Mouse (Mus musculus): ENCODE results near the gene Mrtfa. TPM values are rescaled to one million over a fixed set of nuclear protein-coding genes. Genes with fewer than 3 reads are reported as not detected.
A peak's percentile ranks its signal among the peaks of the same experiment; 100 is the strongest.

The Mrtfa gene
- polyA plus RNA-seq, 1 experiment from 2014 or later: 34.0 TPM

- no peaks in the 10 kb centered on the region for H3K36me3 ChIP-seq (ENCODE audit: control insufficient read depth, insufficient read depth, low read length)
- H3K27ac ChIP-seq (replicated peaks; ENCODE audit: low read depth, low read length): no peak overlapping the region
- no peak overlapping the region for H3K9ac ChIP-seq (replicated peaks; ENCODE audit: low read length)
- no peak for DNase-seq
- H3K9me3 ChIP-seq (ENCODE audit: control insufficient read depth, low read length): no peaks in the 10 kb centered on the region
- ATAC-seq (ENCODE audit: low FRiP score, low TSS enrichment): no peak
- H3K4me3 ChIP-seq (replicated peaks; ENCODE audit: low read depth, low read length): no peak overlapping the region
- WGBS: 81% methylated on average over 7 of the region's 7 CpGs
- H3K4me2 ChIP-seq (ENCODE audit: low read length): no peak overlapping the region
- no peaks in the 10 kb centered on the region for H3K27me3 ChIP-seq (ENCODE audit: control insufficient read depth, insufficient read depth, low read length)
- H3K4me1 ChIP-seq (ENCODE audit: control insufficient read depth, insufficient read depth, low read length): no peaks in the 10 kb centered on the region
Measured at GRCm38 (mm10) chr15:81158517-81159120, 31.9 kb downstream of the Mrtfa start.

GRCm38 (mm10) chr15:81156453-81156852, 34.1 kb downstream of the Mrtfa start:
- no peak overlapping the region for H3K27ac ChIP-seq (replicated peaks; ENCODE audit: low read depth, low read length)
- H3K27me3 ChIP-seq (ENCODE audit: control insufficient read depth, insufficient read depth, low read length): no peaks in the 10 kb centered on the region
- DNase-seq (no peak), ATAC-seq (ENCODE audit: low FRiP score, low TSS enrichment) (no peak)
- WGBS: 77% methylated on average over 2 of the region's 2 CpGs
- no peak overlapping the region for H3K4me2 ChIP-seq (ENCODE audit: low read length)
- no peaks in the 10 kb centered on the region for H3K4me1 ChIP-seq (ENCODE audit: control insufficient read depth, insufficient read depth, low read length)
- H3K36me3 ChIP-seq (ENCODE audit: control insufficient read depth, insufficient read depth, low read length): no peaks in the 10 kb centered on the region
- H3K4me3 ChIP-seq (replicated peaks; ENCODE audit: low read depth, low read length): no peak overlapping the region
- no peak overlapping the region for H3K9ac ChIP-seq (replicated peaks; ENCODE audit: low read length)
- H3K9me3 ChIP-seq (ENCODE audit: control insufficient read depth, low read length): no peaks in the 10 kb centered on the region

GRCm38 (mm10) chr15:81155845-81156244, 34.7 kb downstream of the Mrtfa start:
- ATAC-seq (ENCODE audit: low FRiP score, low TSS enrichment): no peak
- no peak overlapping the region for H3K27ac ChIP-seq (replicated peaks; ENCODE audit: low read depth, low read length)
- 96% methylated on average over 3 of the region's 3 CpGs for WGBS

GRCm38 (mm10) chr15:81154846-81155624, 35.5 kb downstream of the Mrtfa start:
- Histone ChIP-seq H3K36me3 (ENCODE audit: control insufficient read depth, insufficient read depth, low read length) (no peaks in the 10 kb centered on the region), H3K9me3 (ENCODE audit: control insufficient read depth, low read length) (no peaks in the 10 kb centered on the region), H3K9ac (replicated peaks; ENCODE audit: low read length) (no peak overlapping the region), H3K4me1 (ENCODE audit: control insufficient read depth, insufficient read depth, low read length) (no peaks in the 10 kb centered on the region), H3K4me3 (replicated peaks; ENCODE audit: low read depth, low read length) (no peak overlapping the region), H3K27me3 (ENCODE audit: control insufficient read depth, insufficient read depth, low read length) (no peaks in the 10 kb centered on the region), H3K4me2 (ENCODE audit: low read length) (no peak overlapping the region), H3K27ac (replicated peaks; ENCODE audit: low read depth, low read length) (no peak overlapping the region)
- 94% methylated on average over 2 of the region's 2 CpGs for WGBS
- DNase-seq (no peak), ATAC-seq (ENCODE audit: low FRiP score, low TSS enrichment) (no peak)

More at GRCm38 (mm10) chr15:81155845-81156244, 34.7 kb downstream of the Mrtfa start:
- Histone ChIP-seq H3K36me3 (ENCODE audit: control insufficient read depth, insufficient read depth, low read length) (no peaks in the 10 kb centered on the region), H3K4me2 (ENCODE audit: low read length) (no peak overlapping the region), H3K27me3 (ENCODE audit: control insufficient read depth, insufficient read depth, low read length) (no peaks in the 10 kb centered on the region), H3K4me3 (replicated peaks; ENCODE audit: low read depth, low read length) (no peak overlapping the region), H3K9ac (replicated peaks; ENCODE audit: low read length) (no peak overlapping the region), H3K9me3 (ENCODE audit: control insufficient read depth, low read length) (no peaks in the 10 kb centered on the region), H3K4me1 (ENCODE audit: control insufficient read depth, insufficient read depth, low read length) (no peaks in the 10 kb centered on the region)
- no peak for DNase-seq

- DNase-seq (peak; percentile 18), ATAC-seq (ENCODE audit: low FRiP score, low TSS enrichment) (no peak)
- Histone ChIP-seq H3K9me3 (ENCODE audit: control insufficient read depth, low read length) (no peaks in the 10 kb centered on the region), H3K4me3 (replicated peaks; ENCODE audit: low read depth, low read length) (no peak overlapping the region), H3K27me3 (ENCODE audit: control insufficient read depth, insufficient read depth, low read length) (no peaks in the 10 kb centered on the region), H3K36me3 (ENCODE audit: control insufficient read depth, insufficient read depth, low read length) (no peaks in the 10 kb centered on the region), H3K4me1 (ENCODE audit: control insufficient read depth, insufficient read depth, low read length) (peaks cover 7% of the 10 kb centered on the region), H3K4me2 (ENCODE audit: low read length) (no peak overlapping the region), H3K9ac (replicated peaks; ENCODE audit: low read length) (no peak overlapping the region), H3K27ac (replicated peaks; ENCODE audit: low read depth, low read length) (no peak overlapping the region)
- 74% methylated on average over 11 of the region's 11 CpGs for WGBS
Measured at GRCm38 (mm10) chr15:81141956-81142576, 48.5 kb downstream of the Mrtfa start.

- Histone ChIP-seq H3K9me3 (ENCODE audit: control insufficient read depth, low read length) (no peaks in the 10 kb centered on the region), H3K27me3 (ENCODE audit: control insufficient read depth, insufficient read depth, low read length) (no peaks in the 10 kb centered on the region), H3K27ac (replicated peaks; ENCODE audit: low read depth, low read length) (no peak overlapping the region), H3K4me2 (ENCODE audit: low read length) (no peak overlapping the region), H3K9ac (replicated peaks; ENCODE audit: low read length) (no peak overlapping the region), H3K36me3 (ENCODE audit: control insufficient read depth, insufficient read depth, low read length) (no peaks in the 10 kb centered on the region), H3K4me1 (ENCODE audit: control insufficient read depth, insufficient read depth, low read length) (peaks cover 7% of the 10 kb centered on the region), H3K4me3 (replicated peaks; ENCODE audit: low read depth, low read length) (no peak overlapping the region)
- ATAC-seq (ENCODE audit: low FRiP score, low TSS enrichment) (no peak), DNase-seq (no peak)
- WGBS: 82% methylated on average over 5 of the region's 5 CpGs
Measured at GRCm38 (mm10) chr15:81140004-81140403, 50.6 kb downstream of the Mrtfa start.

GRCm38 (mm10) chr15:81137298-81137697, 53.3 kb downstream of the Mrtfa start:
- ATAC-seq (ENCODE audit: low FRiP score, low TSS enrichment): no peak
- DNase-seq: no peak

GRCm38 (mm10) chr15:81133781-81134180, 56.8 kb downstream of the Mrtfa start:
- DNase-seq (no peak), ATAC-seq (ENCODE audit: low FRiP score, low TSS enrichment) (no peak)
- H3K27me3 ChIP-seq (ENCODE audit: control insufficient read depth, insufficient read depth, low read length): no peaks in the 10 kb centered on the region
- H3K9ac ChIP-seq (replicated peaks; ENCODE audit: low read length): no peak overlapping the region
- H3K4me1 ChIP-seq (ENCODE audit: control insufficient read depth, insufficient read depth, low read length): no peaks in the 10 kb centered on the region
- no peak overlapping the region for H3K4me2 ChIP-seq (ENCODE audit: low read length)
- 89% methylated on average over 2 of the region's 2 CpGs for WGBS
- H3K36me3 ChIP-seq (ENCODE audit: control insufficient read depth, insufficient read depth, low read length): no peaks in the 10 kb centered on the region
- H3K4me3 ChIP-seq (replicated peaks; ENCODE audit: low read depth, low read length): no peak overlapping the region
- no peak overlapping the region for H3K27ac ChIP-seq (replicated peaks; ENCODE audit: low read depth, low read length)
- no peaks in the 10 kb centered on the region for H3K9me3 ChIP-seq (ENCODE audit: control insufficient read depth, low read length)

More at GRCm38 (mm10) chr15:81137298-81137697, 53.3 kb downstream of the Mrtfa start:
- H3K4me3 ChIP-seq (replicated peaks; ENCODE audit: low read depth, low read length): no peak overlapping the region
- H3K27ac ChIP-seq (replicated peaks; ENCODE audit: low read depth, low read length): no peak overlapping the region
- no peak overlapping the region for H3K4me2 ChIP-seq (ENCODE audit: low read length)
- 25% methylated on average over 6 of the region's 6 CpGs for WGBS
- 0 out of 2 replicates have a peak, but pooled peaks cover 2% of the 10 kb centered on the region for H3K4me1 ChIP-seq (ENCODE audit: control insufficient read depth, insufficient read depth, low read length)
- no peak overlapping the region for H3K9ac ChIP-seq (replicated peaks; ENCODE audit: low read length)
- no peaks in the 10 kb centered on the region for H3K9me3 ChIP-seq (ENCODE audit: control insufficient read depth, low read length)
- H3K27me3 ChIP-seq (ENCODE audit: control insufficient read depth, insufficient read depth, low read length): no peaks in the 10 kb centered on the region
- no peaks in the 10 kb centered on the region for H3K36me3 ChIP-seq (ENCODE audit: control insufficient read depth, insufficient read depth, low read length)

Measured in midbrain, embryonic 14.5 days (tissue).